ENCODE assay signal across 21 mouse cellular contexts in the genomic region with DNA sequence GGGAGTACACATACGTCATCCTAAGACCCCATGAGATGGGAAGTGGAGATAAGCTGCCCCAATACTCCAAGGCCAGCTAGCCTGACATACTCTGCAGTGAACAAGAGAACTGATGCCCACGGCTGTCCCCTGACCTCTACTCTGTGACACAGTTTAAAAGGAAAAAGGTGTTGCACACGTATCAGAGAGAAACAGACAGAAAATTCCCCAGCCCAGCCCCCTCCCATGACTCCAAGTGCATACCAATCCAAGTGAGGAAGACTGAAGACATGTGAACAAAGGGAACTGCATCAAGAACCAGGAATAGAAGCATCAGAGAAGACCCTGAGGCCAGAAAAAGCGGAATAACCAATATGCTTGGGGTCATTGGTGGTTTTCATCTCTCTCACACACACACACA.
DNase-seq lines count a peak whose midpoint lies in the region; ATAC-seq lines count a peak whose summit lies in the region.
"Had no signal": no experiment of that assay in that cellular context is flagged by ENCODE, and none has a peak within 500 bp of the region (broad histone marks: within the 10 kb centered on the region; RNA-seq: fewer than 3 reads in every experiment).

No protein-coding gene starts in this region.

- H3K4me2 ChIP-seq in intestine, embryonic 14.5 days (ENCODE audit: low read length), result no peak overlapping the region
- no peak overlapping the region for H3K4me2 ChIP-seq in intestine, embryonic 16.5 days (ENCODE audit: low read depth, low read length)
- no peak overlapping the region for H3K4me2 ChIP-seq in midbrain, embryonic 12.5 days (replicated peaks)
- H3K4me2 ChIP-seq in midbrain, embryonic 13.5 days (replicated peaks), result no peak overlapping the region
- H3K4me2 ChIP-seq: embryonic facial prominence, embryonic 13.5 days; embryonic facial prominence, embryonic 15.5 days; forebrain, embryonic 12.5 days had no signal

- H3K27ac ChIP-seq in intestine, embryonic 14.5 days (ENCODE audit: low read depth), result no peak overlapping the region
- H3K27ac ChIP-seq in intestine, embryonic 16.5 days (ENCODE audit: low read length), result no peak overlapping the region
- H3K27ac ChIP-seq in midbrain, embryonic 12.5 days (replicated peaks), result no peak overlapping the region
- no peak overlapping the region for H3K27ac ChIP-seq in midbrain, embryonic 13.5 days
- H3K27ac ChIP-seq: embryonic facial prominence, embryonic 13.5 days; embryonic facial prominence, embryonic 15.5 days; forebrain, embryonic 10.5 days; forebrain, embryonic 12.5 days had no signal

- H3K9ac ChIP-seq in intestine, embryonic 14.5 days (ENCODE audit: low read length), result no peak overlapping the region
- no peak overlapping the region for H3K9ac ChIP-seq in intestine, embryonic 16.5 days (ENCODE audit: low read depth, low read length)
- H3K9ac ChIP-seq in midbrain, embryonic 12.5 days (replicated peaks), result no peak overlapping the region
- no peak overlapping the region for H3K9ac ChIP-seq in midbrain, embryonic 13.5 days (replicated peaks)
- H3K9ac ChIP-seq: embryonic facial prominence, embryonic 13.5 days; embryonic facial prominence, embryonic 15.5 days; forebrain, embryonic 12.5 days had no signal

- H3K27me3 ChIP-seq in intestine, embryonic 14.5 days (replicated peaks; ENCODE audit: control insufficient read depth, insufficient read depth, low read length), result no peaks in the 10 kb centered on the region
- no peaks in the 10 kb centered on the region for H3K27me3 ChIP-seq in intestine, embryonic 16.5 days (replicated peaks; ENCODE audit: control insufficient read depth, insufficient read depth, low read length)
- H3K27me3 ChIP-seq in midbrain, embryonic 12.5 days, result peaks cover 12% of the 10 kb centered on the region
- H3K27me3 ChIP-seq in midbrain, embryonic 13.5 days, result peaks cover 4% of the 10 kb centered on the region; the same call in 1 of the 2 replicates
- H3K27me3 ChIP-seq: embryonic facial prominence, embryonic 13.5 days; embryonic facial prominence, embryonic 15.5 days; forebrain, embryonic 12.5 days had no signal

- no peak overlapping the region for H3K4me3 ChIP-seq in intestine, embryonic 14.5 days (ENCODE audit: low read depth, low read length)
- H3K4me3 ChIP-seq in intestine, embryonic 16.5 days (ENCODE audit: low read length), result no peak overlapping the region
- H3K4me3 ChIP-seq in midbrain, embryonic 12.5 days, result no peak overlapping the region
- no peak overlapping the region for H3K4me3 ChIP-seq in midbrain, embryonic 13.5 days (replicated peaks)
- H3K4me3 ChIP-seq: embryonic facial prominence, embryonic 13.5 days; embryonic facial prominence, embryonic 15.5 days; erythroblast, embryonic 14.5 days; forebrain, embryonic 10.5 days; forebrain, embryonic 12.5 days had no signal

- DNase-seq in intestine, embryonic 14.5 days (ENCODE audit: low spot score), result peak; percentile 25
- DNase-seq: adrenal gland, adult 2 months; adrenal gland, postnatal 10 days; adrenal gland, postnatal 25 days; cerebellum, adult 11 months; cerebellum, adult 18-20 months; cerebellum, adult 8-10 months; cerebellum, adult 9-11 months; cerebellum, postnatal 14 days; cerebellum, postnatal 36 days; embryo, embryonic 11 days had no signal

- H3K4me1 ChIP-seq in intestine, embryonic 14.5 days (replicated peaks; ENCODE audit: control insufficient read depth, insufficient read depth, low read length), result no peaks in the 10 kb centered on the region
- no peaks in the 10 kb centered on the region for H3K4me1 ChIP-seq in intestine, embryonic 16.5 days (ENCODE audit: control insufficient read depth, insufficient read depth, low read length)
- H3K4me1 ChIP-seq in midbrain, embryonic 12.5 days, result peaks cover 12% of the 10 kb centered on the region
- peaks cover 8% of the 10 kb centered on the region; the same call in 1 of the 2 replicates for H3K4me1 ChIP-seq in midbrain, embryonic 13.5 days (replicated peaks)

- H3K9me3 ChIP-seq in intestine, embryonic 14.5 days (ENCODE audit: control insufficient read depth, low read length), result no peaks in the 10 kb centered on the region
- no peaks in the 10 kb centered on the region for H3K9me3 ChIP-seq in intestine, embryonic 16.5 days (ENCODE audit: control insufficient read depth, low read length)
- no peaks in the 10 kb centered on the region for H3K9me3 ChIP-seq in midbrain, embryonic 12.5 days
- no peaks in the 10 kb centered on the region for H3K9me3 ChIP-seq in midbrain, embryonic 13.5 days
- H3K9me3 ChIP-seq: embryonic facial prominence, embryonic 13.5 days; embryonic facial prominence, embryonic 15.5 days; forebrain, embryonic 10.5 days; forebrain, embryonic 12.5 days had no signal

- no peaks in the 10 kb centered on the region for H3K36me3 ChIP-seq in intestine, embryonic 14.5 days (ENCODE audit: control insufficient read depth, insufficient read depth, low read length)
- no peaks in the 10 kb centered on the region for H3K36me3 ChIP-seq in intestine, embryonic 16.5 days (ENCODE audit: control insufficient read depth, insufficient read depth, low read length)
- H3K36me3 ChIP-seq in midbrain, embryonic 12.5 days, result no peaks in the 10 kb centered on the region
- no peaks in the 10 kb centered on the region for H3K36me3 ChIP-seq in midbrain, embryonic 13.5 days
- H3K36me3 ChIP-seq: embryonic facial prominence, embryonic 13.5 days; embryonic facial prominence, embryonic 15.5 days; forebrain, embryonic 10.5 days; forebrain, embryonic 12.5 days had no signal

- no peak for ATAC-seq in intestine, embryonic 14.5 days (replicated peaks; ENCODE audit: low FRiP score, low TSS enrichment, low read depth)
- no peak for ATAC-seq in intestine, embryonic 16.5 days
- ATAC-seq in midbrain, embryonic 12.5 days (ENCODE audit: low FRiP score, low read depth), result peak; percentile 1; the same call in 1 of the 2 replicates
- ATAC-seq in midbrain, embryonic 13.5 days, result no peak
- ATAC-seq: forebrain, embryonic 14.5 days; forebrain, embryonic 16.5 days had no signal

- 66% methylated on average over 4 of the region's 4 CpGs for whole genome bisulfite sequencing in intestine, embryonic 14.5 days
- WGBS in intestine, embryonic 16.5 days, result 73% methylated on average over 4 of the region's 4 CpGs
- 73% methylated on average over 4 of the region's 4 CpGs for WGBS in midbrain, embryonic 12.5 days
- WGBS in midbrain, embryonic 13.5 days, result 74% methylated on average over 4 of the region's 4 CpGs
